Mouse (Mus musculus) heart, embryonic 11.5 days (tissue): ENCODE data around the gene Hmg20b. TPM values are rescaled to one million over a fixed set of nuclear protein-coding genes. Genes with fewer than 3 reads are reported as not detected.

Experiments used
- ATAC-seq: fragments of 200-750 bp; cut with Nextera tagmentation; replicated peaks from 2 replicates; pipeline ENCODE4 v1.8.0; 2017; ENCODE audit warnings: moderate library complexity; ENCODE audit not compliant: insufficient number of reproducible peaks, low FRiP score, low TSS enrichment
- H3K27ac ChIP-seq: fragments of 300-500 bp; sonication (generic); 2 replicates; pipeline ENCODE4 v1.5.1; 2014; ENCODE audit warnings: mild to moderate bottlenecking, low read depth, low read length
- H3K27me3 ChIP-seq: fragments of 300-500 bp; sonication (generic); 2 replicates; pipeline ENCODE4 v1.6.1; 2014; ENCODE audit warnings: mild to moderate bottlenecking, low read length, mixed read lengths; ENCODE audit not compliant: control insufficient read depth, insufficient read depth
- H3K36me3 ChIP-seq: fragments of 300-500 bp; sonication (generic); 2 replicates; pipeline ENCODE4 v1.6.1; 2014; ENCODE audit warnings: mild to moderate bottlenecking, low read length, moderate library complexity, mixed read lengths; ENCODE audit not compliant: control insufficient read depth, insufficient read depth
- H3K4me1 ChIP-seq: fragments of 300-500 bp; sonication (generic); 2 replicates; pipeline ENCODE4 v1.6.1; 2014; ENCODE audit warnings: low read length; ENCODE audit not compliant: control insufficient read depth, insufficient read depth
- H3K4me2 ChIP-seq: fragments of 300-500 bp; sonication (generic); 2 replicates; pipeline ENCODE4 v1.6.1; 2014; ENCODE audit warnings: mild to moderate bottlenecking, moderate library complexity
- H3K4me3 ChIP-seq: fragments of 300-500 bp; sonication (generic); 2 replicates; pipeline ENCODE4 v1.5.1; 2014; ENCODE audit warnings: low read depth, low read length
- H3K9ac ChIP-seq: fragments of 300-500 bp; sonication (generic); 2 replicates; pipeline ENCODE4 v1.6.1; 2014; ENCODE audit warnings: mild to moderate bottlenecking, low read depth, low read length, moderate library complexity
- H3K9me3 ChIP-seq: fragments of 300-500 bp; sonication (generic); replicated peaks from 2 replicates; pipeline ENCODE4 v1.6.1; 2016; ENCODE audit warnings: low read length; ENCODE audit not compliant: control insufficient read depth
- WGBS: fragments of 180-500 bp; shearing (Covaris S2); extraction: QIAGEN DNeasy Blood & Tissue Kit; methylation state at CpG from one replicate; pipeline ENCODE4 v1.1.7; 2014; ENCODE audit not compliant: insufficient replicate concordance; 5-methylcytosine and 5-hydroxymethylcytosine counted together
- polyA plus RNA-seq: library from polyadenylated mRNA; unstranded; fragments of >200 nt; fragmentation: Nextera tagmentation; extraction: Ambion mirVana; gene quantifications from 2 replicates; pipeline ENCODE4 v1.2.1, GENCODE M21; 2014

Hmg20b gene
- polyA plus RNA-seq, 1 experiment from 2014 or later = 107 TPM

- peak; percentile 56 for ATAC-seq
- Histone ChIP-seq H3K27me3 (no peaks in the 10 kb centered on the region), H3K4me3 (peak overlapping the region; percentile 33), H3K36me3 (peaks cover 19% of the 10 kb centered on the region), H3K9ac (peak overlapping the region; percentile 60), H3K4me2 (peak overlapping the region; percentile 69), H3K4me1 (peaks cover 64% of the 10 kb centered on the region), H3K9me3 (no peaks in the 10 kb centered on the region), H3K27ac (peak overlapping the region; percentile 95)
- WGBS = 4% methylated on average over 41 of the region's 54 CpGs
These were observed 13.4 kb upstream of the Hmg20b start for GRCm38 (mm10) chr10:81363436-81364346.

GRCm38 (mm10) chr10:81362336-81362949 is 12.2 kb upstream of the Hmg20b start:
- H3K9ac ChIP-seq = peak overlapping the region; percentile 60
- 45% methylated on average over 12 of the region's 12 CpGs for WGBS
- H3K4me3 ChIP-seq = peak overlapping the region; percentile 33
- peak; percentile 39; the same call in 1 of the 2 replicates for ATAC-seq
- H3K9me3 ChIP-seq = no peaks in the 10 kb centered on the region
- no peaks in the 10 kb centered on the region for H3K27me3 ChIP-seq
- peak overlapping the region; percentile 69 for H3K4me2 ChIP-seq
- peaks cover 6% of the 10 kb centered on the region for H3K36me3 ChIP-seq
- H3K4me1 ChIP-seq = peaks cover 71% of the 10 kb centered on the region
- peak overlapping the region; percentile 95 for H3K27ac ChIP-seq

GRCm38 (mm10) chr10:81360721-81361120 is 10.4 kb upstream of the Hmg20b start:
- H3K4me3 ChIP-seq = no peak overlapping the region
- ATAC-seq = no peak
- no peaks in the 10 kb centered on the region for H3K27me3 ChIP-seq
- H3K4me1 ChIP-seq = peaks cover 67% of the 10 kb centered on the region
- H3K9ac ChIP-seq = peak overlapping the region; percentile 39; the same call in 1 of the 2 replicates
- no peaks in the 10 kb centered on the region for H3K36me3 ChIP-seq
- no peaks in the 10 kb centered on the region for H3K9me3 ChIP-seq
- H3K27ac ChIP-seq = peak overlapping the region; percentile 35; the same call in 1 of the 2 replicates
- H3K4me2 ChIP-seq = peak overlapping the region; percentile 22
- 62% methylated on average over 8 of the region's 8 CpGs for WGBS

- Histone ChIP-seq H3K27me3 (no peaks in the 10 kb centered on the region), H3K4me2 (peak overlapping the region; percentile 90), H3K9me3 (no peaks in the 10 kb centered on the region), H3K4me1 (peaks cover 50% of the 10 kb centered on the region), H3K27ac (peak overlapping the region; percentile 47; the same call in 1 of the 2 replicates), H3K36me3 (no peaks in the 10 kb centered on the region), H3K4me3 (peak overlapping the region; percentile 68), H3K9ac (peak overlapping the region; percentile 85; the same call in 1 of the 2 replicates)
- WGBS = 56% methylated on average over 1 of the region's 1 CpGs
- no peak for ATAC-seq
These were observed 8.6 kb upstream of the Hmg20b start for GRCm38 (mm10) chr10:81358841-81359240.

- Histone ChIP-seq H3K4me2 (peak overlapping the region; percentile 90), H3K4me1 (peaks cover 44% of the 10 kb centered on the region), H3K9ac (peak overlapping the region; percentile 85), H3K27ac (peak overlapping the region; percentile 47), H3K9me3 (no peaks in the 10 kb centered on the region), H3K4me3 (peak overlapping the region; percentile 68), H3K27me3 (no peaks in the 10 kb centered on the region), H3K36me3 (no peaks in the 10 kb centered on the region)
- 21% methylated on average over 4 of the region's 4 CpGs for WGBS
- no peak for ATAC-seq
These were observed 7.9 kb upstream of the Hmg20b start for GRCm38 (mm10) chr10:81358209-81358608.

GRCm38 (mm10) chr10:81356991-81357844 is 6.9 kb upstream of the Hmg20b start, which contains the start of gene Mfsd12:
Gene Mfsd12 (plus strand): TSS chr10:81357491.
- peak within 1 kb of the TSS; percentile 90 for H3K4me2 ChIP-seq
- peaks cover 34% of the 10 kb centered on the region for H3K4me1 ChIP-seq
- H3K36me3 ChIP-seq = no peaks in the 10 kb centered on the region
- ATAC-seq = peak; percentile 86
- WGBS = 4% methylated on average over 38 of the region's 79 CpGs
- no peaks in the 10 kb centered on the region for H3K27me3 ChIP-seq
- H3K9me3 ChIP-seq = no peaks in the 10 kb centered on the region
- no peak within 1 kb of the TSS; the same call in none of the 2 replicates for H3K27ac ChIP-seq
- H3K9ac ChIP-seq = peak within 1 kb of the TSS; percentile 85
- H3K4me3 ChIP-seq = peak within 1 kb of the TSS; percentile 68

- H3K27ac ChIP-seq = no peak overlapping the region
- WGBS = 53% methylated on average over 12 of the region's 12 CpGs
- no peaks in the 10 kb centered on the region for H3K9me3 ChIP-seq
- H3K4me1 ChIP-seq = peaks cover 29% of the 10 kb centered on the region
- peak overlapping the region; percentile 2; the same call in 1 of the 2 replicates for H3K9ac ChIP-seq
- no peak for ATAC-seq
- H3K4me3 ChIP-seq = peak overlapping the region; percentile 68
- H3K27me3 ChIP-seq = no peaks in the 10 kb centered on the region
- H3K36me3 ChIP-seq = no peaks in the 10 kb centered on the region
- H3K4me2 ChIP-seq = peak overlapping the region; percentile 90
These were observed 6.2 kb upstream of the Hmg20b start for GRCm38 (mm10) chr10:81356352-81356990.
